Mouse (Mus musculus): Measurements from ENCODE around the gene Cxcl15.

DNA sequence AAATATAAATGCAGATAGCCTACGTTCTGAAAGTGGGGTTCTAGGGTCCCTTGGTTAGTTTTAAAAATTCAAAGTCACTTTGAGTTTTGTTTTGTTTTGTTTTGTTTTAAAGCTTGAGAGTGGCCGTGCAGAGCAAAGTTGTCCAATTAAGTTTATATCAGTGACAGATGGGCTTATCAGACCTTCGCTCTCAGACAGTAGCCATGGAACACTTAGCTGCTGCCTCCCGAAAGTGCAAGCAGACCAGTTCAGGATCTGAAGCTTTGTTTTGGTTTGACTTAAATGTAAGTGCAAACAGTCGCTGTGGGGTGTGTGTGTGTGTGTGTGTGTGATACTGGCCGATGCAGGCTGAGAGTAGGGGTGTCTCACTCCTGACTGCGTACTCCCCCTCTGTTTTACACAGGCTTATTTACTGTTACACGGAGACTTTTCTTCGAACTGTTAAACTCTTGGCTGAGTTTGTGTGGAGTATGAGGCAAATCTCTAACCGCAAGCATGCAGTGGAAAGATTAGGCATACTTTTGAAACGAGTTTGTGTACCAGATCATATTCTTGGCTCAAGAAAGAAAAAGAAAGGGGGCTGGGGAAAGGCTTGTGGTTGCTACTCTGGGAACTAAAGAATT lies 37.9 kb downstream of the Cxcl15 start:
- TF ChIP-seq TAL1 (IDR thresholded peaks at IDR 0.05; ENCODE audit: low read length) (no peak), GATA1 (IDR thresholded peaks at IDR 0.05; ENCODE audit: low read length) (no peak)

Data from erythroblast, embryonic 14.5 days (primary cell).